Mouse (Mus musculus) CD4-positive, CD25-positive, alpha-beta regulatory T cell, adult 4 months (primary cell): ENCODE results near the gene Bmper. TPM values are rescaled to one million over a fixed set of nuclear protein-coding genes. Genes with fewer than 3 reads are reported as not detected.

Experiments used
- ATAC-seq: one replicate; pipeline ENCODE4 v1.8.0; 2017
- polyA plus RNA-seq, 2 experiments: library from polyadenylated mRNA; unstranded; fragments of 100-300 nt; shearing (Covaris generic); gene quantifications; one replicate each; pipeline ENCODE4 v1.2.1; 2017

The Bmper gene
- polyA plus RNA-seq, result not detected

GRCm38 (mm10) chr9:23222841-23223548, at the start of gene Bmper:
Gene Bmper, plus strand, starts transcription at chr9:23223076.
- ATAC-seq, result no peak

GRCm38 (mm10) chr9:23177476-23177875, 45.4 kb upstream of the Bmper start:
- no peak for ATAC-seq

- no peak for ATAC-seq
Observed at GRCm38 (mm10) chr9:23187181-23187580, 35.7 kb upstream of the Bmper start.

GRCm38 (mm10) chr9:23188136-23188535, 34.7 kb upstream of the Bmper start:
- ATAC-seq, result no peak

- no peak for ATAC-seq
Observed at GRCm38 (mm10) chr9:23190950-23191349, 31.9 kb upstream of the Bmper start.

GRCm38 (mm10) chr9:23191431-23191830, 31.4 kb upstream of the Bmper start:
- ATAC-seq, result no peak

GRCm38 (mm10) chr9:23192567-23193331, 30.1 kb upstream of the Bmper start:
- no peak for ATAC-seq

GRCm38 (mm10) chr9:23198996-23199395, 23.9 kb upstream of the Bmper start:
- ATAC-seq, result no peak

- no peak for ATAC-seq
Observed at GRCm38 (mm10) chr9:23199841-23200240, 23.0 kb upstream of the Bmper start.

GRCm38 (mm10) chr9:23200828-23201227, 22.0 kb upstream of the Bmper start:
- no peak for ATAC-seq

- no peak for ATAC-seq
Observed at GRCm38 (mm10) chr9:23202431-23202830, 20.4 kb upstream of the Bmper start.

- no peak for ATAC-seq
Observed at GRCm38 (mm10) chr9:23204339-23205288, 18.3 kb upstream of the Bmper start.

GRCm38 (mm10) chr9:23205304-23205703, 17.6 kb upstream of the Bmper start:
- no peak for ATAC-seq

GRCm38 (mm10) chr9:23205757-23206156, 17.1 kb upstream of the Bmper start:
- no peak for ATAC-seq

GRCm38 (mm10) chr9:23206181-23206580, 16.7 kb upstream of the Bmper start:
- ATAC-seq, result no peak

- ATAC-seq, result no peak
Observed at GRCm38 (mm10) chr9:23212303-23212702, 10.6 kb upstream of the Bmper start.

- ATAC-seq, result no peak
Observed at GRCm38 (mm10) chr9:23219754-23220153, 3.1 kb upstream of the Bmper start.

- ATAC-seq, result no peak
Observed at GRCm38 (mm10) chr9:23221976-23222375, 900 bp upstream of the Bmper start.

GRCm38 (mm10) chr9:23222492-23222840, 410 bp upstream of the Bmper start:
- no peak for ATAC-seq

GRCm38 (mm10) chr9:23223549-23224077, 737 bp downstream of the Bmper start:
- ATAC-seq, result no peak

- ATAC-seq, result no peak
Observed at GRCm38 (mm10) chr9:23233464-23234121, 10.7 kb downstream of the Bmper start.

GRCm38 (mm10) chr9:23235368-23236002, 12.6 kb downstream of the Bmper start:
- no peak for ATAC-seq
